Mouse (Mus musculus): ENCODE measurements around the gene Samd9l.
"Not testable (repeated sequence)": the region's sequence is repeated elsewhere in the genome, so short reads cannot be mapped to it uniquely, and the experiment has no call there.

Samd9l gene

GRCm38 (mm10) chr6:3399340-3400068 lies at the start of gene Samd9l:
TSS of gene Samd9l (minus strand) at chr6:3399572.
- TF ChIP-seq GATA4 (IDR thresholded peaks at IDR 0.05; ENCODE audit: insufficient replicate concordance, low read length): not testable (repeated sequence)

GRCm38 (mm10) chr6:3447404-3447803 lies 48.0 kb upstream of the Samd9l start:
- no peak for TF ChIP-seq GATA4 (IDR thresholded peaks at IDR 0.05; ENCODE audit: insufficient replicate concordance, low read length)

GRCm38 (mm10) chr6:3443905-3444304 lies 44.5 kb upstream of the Samd9l start:
- TF ChIP-seq GATA4 (IDR thresholded peaks at IDR 0.05; ENCODE audit: insufficient replicate concordance, low read length): no peak

GRCm38 (mm10) chr6:3436087-3436486 lies 36.7 kb upstream of the Samd9l start:
- TF ChIP-seq GATA4 (IDR thresholded peaks at IDR 0.05; ENCODE audit: insufficient replicate concordance, low read length): no peak

DNA sequence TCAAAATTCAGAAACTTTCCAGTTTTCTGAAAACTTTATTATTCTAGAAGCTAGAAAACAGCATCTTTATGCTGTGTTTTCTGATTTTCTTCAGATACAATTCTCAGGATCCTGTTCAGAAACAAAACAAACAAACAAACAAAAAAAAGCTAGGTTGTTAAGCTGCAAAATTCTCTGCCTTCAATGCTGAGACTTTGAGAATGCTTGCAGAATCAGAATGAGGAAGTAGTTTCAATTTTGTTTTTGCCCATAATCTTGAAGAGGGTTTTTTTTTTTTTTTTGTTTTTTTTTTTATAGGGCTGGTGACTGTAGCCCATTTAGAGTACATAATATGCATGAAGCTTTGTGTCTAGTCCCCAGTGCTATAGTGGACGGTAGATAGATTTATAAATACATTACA lies 27.7 kb upstream of the Samd9l start:
- TF ChIP-seq GATA4 (IDR thresholded peaks at IDR 0.05; ENCODE audit: insufficient replicate concordance, low read length): no peak

DNA sequence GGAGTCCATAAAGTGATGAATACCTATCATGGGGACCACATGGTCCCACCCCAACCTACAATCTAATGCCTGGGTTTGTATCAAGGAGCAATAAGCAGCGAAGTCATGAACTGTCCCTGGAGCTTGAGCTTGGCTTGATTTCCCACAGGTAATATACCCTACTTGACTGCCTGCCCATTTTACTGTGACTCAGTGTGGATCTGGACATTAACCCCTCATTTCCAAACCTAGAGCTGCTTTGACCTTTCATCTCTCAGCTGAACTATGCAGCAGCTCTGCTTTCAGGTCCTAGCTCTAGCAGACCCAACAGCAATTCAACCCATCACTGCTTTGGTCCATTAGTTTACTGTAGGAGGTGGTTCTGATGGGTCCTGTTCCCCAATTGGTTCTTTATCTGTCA lies 9.4 kb downstream of the Samd9l start:
- no peak for TF ChIP-seq GATA4 (IDR thresholded peaks at IDR 0.05; ENCODE audit: insufficient replicate concordance, low read length)

DNA sequence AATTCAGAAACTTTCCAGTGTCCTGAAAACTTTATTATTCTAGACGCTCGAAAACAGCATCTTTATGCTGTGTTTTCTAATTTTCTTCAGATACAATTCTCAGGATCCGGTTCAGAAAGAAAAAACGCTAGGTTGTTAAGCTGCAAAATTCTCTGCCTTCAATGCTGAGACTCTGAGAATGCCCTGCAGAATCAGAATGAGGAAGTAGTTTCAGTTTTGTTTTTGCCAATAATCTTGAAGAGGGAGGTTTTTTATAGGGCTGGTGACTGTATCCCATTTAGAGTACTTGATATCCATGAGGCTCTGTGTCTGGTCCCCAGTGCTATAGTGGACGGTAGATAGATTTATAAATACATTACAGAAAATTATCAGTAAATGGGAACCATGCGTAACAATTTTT lies 12.8 kb downstream of the Samd9l start:
- no peak for TF ChIP-seq GATA4 (IDR thresholded peaks at IDR 0.05; ENCODE audit: insufficient replicate concordance, low read length)

GRCm38 (mm10) chr6:3379146-3379545 lies 20.2 kb downstream of the Samd9l start:
- no peak for TF ChIP-seq GATA4 (IDR thresholded peaks at IDR 0.05; ENCODE audit: insufficient replicate concordance, low read length)

DNA sequence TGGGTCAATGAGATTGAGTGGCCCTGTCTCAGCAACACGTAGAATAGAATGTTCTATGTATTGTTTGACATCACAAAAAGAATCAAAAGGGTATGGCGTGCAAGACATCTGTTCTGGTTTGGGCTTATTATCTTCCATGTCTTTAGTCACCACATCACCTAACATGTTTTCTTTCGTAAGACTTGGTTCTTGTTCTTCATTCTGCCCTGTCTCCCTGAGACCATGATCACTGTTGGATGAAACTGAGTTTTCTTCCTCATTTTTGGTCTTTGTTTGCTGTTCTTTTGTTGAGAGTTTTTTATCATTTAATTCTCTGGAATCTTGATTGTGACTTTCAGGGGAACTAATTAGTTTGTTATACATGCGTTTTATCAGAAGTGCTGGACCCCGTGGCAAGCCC lies 22.7 kb downstream of the Samd9l start:
- no peak for TF ChIP-seq GATA4 (IDR thresholded peaks at IDR 0.05; ENCODE audit: insufficient replicate concordance, low read length)

- TF ChIP-seq GATA4 (IDR thresholded peaks at IDR 0.05; ENCODE audit: insufficient replicate concordance, low read length): no peak
Measured at GRCm38 (mm10) chr6:3369527-3369926, 29.8 kb downstream of the Samd9l start.

GRCm38 (mm10) chr6:3341479-3341878 lies 57.9 kb downstream of the Samd9l start:
- no peak for TF ChIP-seq GATA4 (IDR thresholded peaks at IDR 0.05; ENCODE audit: insufficient replicate concordance, low read length)

Measured in liver, adult (tissue).